Mouse (Mus musculus) liver, embryonic 12.5 days (tissue): ENCODE measurements around the gene Ninj2. TPM values are rescaled to one million over a fixed set of nuclear protein-coding genes. Genes with fewer than 3 reads are reported as not detected.

Experiments
- ATAC-seq: fragments of 200-750 bp; cut with Nextera tagmentation; 2 replicates; pipeline ENCODE4 v1.8.0; 2017; ENCODE audit warnings: moderate number of reproducible peaks, mild to moderate bottlenecking, moderate library complexity
- H3K27ac ChIP-seq: fragments of 300-500 bp; sonication (generic); 2 replicates; pipeline ENCODE4 v1.5.1; 2016; ENCODE audit warnings: mild to moderate bottlenecking
- H3K27me3 ChIP-seq: fragments of 300-500 bp; sonication (generic); replicated peaks from 2 replicates; pipeline ENCODE4 v1.6.1; 2016; ENCODE audit warnings: mild to moderate bottlenecking, moderate library complexity
- H3K36me3 ChIP-seq: fragments of 300-500 bp; sonication (generic); 2 replicates; pipeline ENCODE4 v1.6.1; 2016; ENCODE audit warnings: mild to moderate bottlenecking, moderate library complexity
- H3K4me1 ChIP-seq: fragments of 300-500 bp; sonication (generic); 2 replicates; pipeline ENCODE4 v1.6.1; 2016
- H3K4me2 ChIP-seq: fragments of 300-500 bp; sonication (generic); 2 replicates; pipeline ENCODE4 v1.6.1; 2016; ENCODE audit warnings: mild to moderate bottlenecking, moderate library complexity
- H3K4me3 ChIP-seq: fragments of 300-500 bp; sonication (generic); 2 replicates; pipeline ENCODE4 v1.5.1; 2016; ENCODE audit warnings: mild to moderate bottlenecking, moderate library complexity
- H3K9ac ChIP-seq: fragments of 300-500 bp; sonication (generic); 2 replicates; pipeline ENCODE4 v1.6.1; 2016; ENCODE audit warnings: mild to moderate bottlenecking, moderate library complexity
- H3K9me3 ChIP-seq: fragments of 300-500 bp; sonication (generic); replicated peaks from 2 replicates; pipeline ENCODE4 v1.6.1; 2016; ENCODE audit warnings: mild to moderate bottlenecking, moderate library complexity
- WGBS: fragments of 180-500 bp; shearing (Covaris S2); methylation state at CpG from one replicate; pipeline ENCODE4 v1.1.7; 2016; ENCODE audit not compliant: insufficient replicate concordance; 5-methylcytosine and 5-hydroxymethylcytosine counted together
- polyA plus RNA-seq: library from polyadenylated mRNA; unstranded; fragments of >200 nt; fragmentation: Nextera tagmentation; extraction: Ambion mirVana; gene quantifications from 2 replicates; pipeline ENCODE4 v1.2.1, GENCODE M21; 2016

Ninj2 gene
- polyA plus RNA-seq, 1 experiment from 2014 or later, result not detected

- Histone ChIP-seq H3K27me3 (peaks cover 6% of the 10 kb centered on the region; the same call in 1 of the 2 replicates), H3K9me3 (no peaks in the 10 kb centered on the region), H3K36me3 (no peaks in the 10 kb centered on the region), H3K4me2 (no peak overlapping the region), H3K27ac (no peak overlapping the region), H3K9ac (no peak overlapping the region), H3K4me3 (no peak overlapping the region), H3K4me1 (peaks cover 12% of the 10 kb centered on the region)
- no peak for ATAC-seq
- WGBS, result 70% methylated on average over 4 of the region's 4 CpGs
Measured at GRCm38 (mm10) chr6:120164765-120165164, 71.6 kb downstream of the Ninj2 start.

- WGBS, result 37% methylated on average over 4 of the region's 4 CpGs
- Histone ChIP-seq H3K27me3 (peaks cover 10% of the 10 kb centered on the region; the same call in 1 of the 2 replicates), H3K4me3 (no peak overlapping the region), H3K27ac (no peak overlapping the region), H3K36me3 (no peaks in the 10 kb centered on the region), H3K9ac (no peak overlapping the region), H3K4me1 (peaks cover 16% of the 10 kb centered on the region), H3K9me3 (no peaks in the 10 kb centered on the region), H3K4me2 (no peak overlapping the region)
- ATAC-seq, result peak; percentile 42; the same call in 1 of the 2 replicates
Measured at GRCm38 (mm10) chr6:120167574-120167973, 74.4 kb downstream of the Ninj2 start.

- H3K27me3 ChIP-seq, result 0 out of 2 replicates have a peak, but pooled peaks cover 4% of the 10 kb centered on the region
- no peak overlapping the region for H3K9ac ChIP-seq
- peak overlapping the region; percentile 58 for H3K27ac ChIP-seq
- H3K36me3 ChIP-seq, result no peaks in the 10 kb centered on the region
- no peaks in the 10 kb centered on the region for H3K9me3 ChIP-seq
- WGBS, result 78% methylated on average over 8 of the region's 8 CpGs
- H3K4me3 ChIP-seq, result no peak overlapping the region
- H3K4me1 ChIP-seq, result peaks cover 56% of the 10 kb centered on the region
- H3K4me2 ChIP-seq, result no peak overlapping the region
- no peak for ATAC-seq
Measured at GRCm38 (mm10) chr6:120172294-120173017, 79.3 kb downstream of the Ninj2 start.

GRCm38 (mm10) chr6:120174028-120174601 lies 81.0 kb downstream of the Ninj2 start:
- Histone ChIP-seq H3K36me3 (no peaks in the 10 kb centered on the region), H3K4me1 (peaks cover 66% of the 10 kb centered on the region), H3K27me3 (0 out of 2 replicates have a peak, but pooled peaks cover 4% of the 10 kb centered on the region), H3K27ac (peak overlapping the region; percentile 99), H3K9ac (peak overlapping the region; percentile 71), H3K4me2 (peak overlapping the region; percentile 68), H3K9me3 (no peaks in the 10 kb centered on the region), H3K4me3 (peak overlapping the region; percentile 47)
- WGBS, result 37% methylated on average over 6 of the region's 6 CpGs
- ATAC-seq, result peak; percentile 34

- no peaks in the 10 kb centered on the region for H3K36me3 ChIP-seq
- ATAC-seq, result peak; percentile 99
- H3K27ac ChIP-seq, result peak overlapping the region; percentile 99
- 15% methylated on average over 7 of the region's 7 CpGs for WGBS
- peak overlapping the region; percentile 71 for H3K9ac ChIP-seq
- peak overlapping the region; percentile 47 for H3K4me3 ChIP-seq
- peaks cover 71% of the 10 kb centered on the region for H3K4me1 ChIP-seq
- H3K4me2 ChIP-seq, result peak overlapping the region; percentile 68
- 0 out of 2 replicates have a peak, but pooled peaks cover 4% of the 10 kb centered on the region for H3K27me3 ChIP-seq
- no peaks in the 10 kb centered on the region for H3K9me3 ChIP-seq
Measured at GRCm38 (mm10) chr6:120174602-120175115, 81.5 kb downstream of the Ninj2 start.

- Histone ChIP-seq H3K4me2 (peak overlapping the region; percentile 68), H3K9me3 (no peaks in the 10 kb centered on the region), H3K9ac (peak overlapping the region; percentile 71), H3K4me1 (peaks cover 81% of the 10 kb centered on the region), H3K27me3 (0 out of 2 replicates have a peak, but pooled peaks cover 4% of the 10 kb centered on the region), H3K36me3 (no peaks in the 10 kb centered on the region), H3K27ac (peak overlapping the region; percentile 99), H3K4me3 (peak overlapping the region; percentile 47)
- no peak for ATAC-seq
- 88% methylated on average over 4 of the region's 4 CpGs for WGBS
Measured at GRCm38 (mm10) chr6:120175650-120176049, 82.5 kb downstream of the Ninj2 start.

GRCm38 (mm10) chr6:120179044-120179755 lies 86.0 kb downstream of the Ninj2 start:
- Histone ChIP-seq H3K36me3 (no peaks in the 10 kb centered on the region), H3K4me3 (no peak overlapping the region), H3K27ac (peak overlapping the region; percentile 86), H3K27me3 (no peaks in the 10 kb centered on the region), H3K4me2 (peak overlapping the region; percentile 30), H3K4me1 (peaks cover 63% of the 10 kb centered on the region), H3K9me3 (no peaks in the 10 kb centered on the region), H3K9ac (peak overlapping the region; percentile 46)
- ATAC-seq, result peak; percentile 31
- 62% methylated on average over 6 of the region's 6 CpGs for WGBS

GRCm38 (mm10) chr6:120179756-120180206 lies 86.6 kb downstream of the Ninj2 start:
- H3K9ac ChIP-seq, result peak overlapping the region; percentile 46

GRCm38 (mm10) chr6:120180492-120180891 lies 87.3 kb downstream of the Ninj2 start:
- peak overlapping the region; percentile 86 for H3K27ac ChIP-seq
- H3K36me3 ChIP-seq, result no peaks in the 10 kb centered on the region
- no peak for ATAC-seq
- WGBS, result 77% methylated on average over 4 of the region's 4 CpGs
- no peak overlapping the region for H3K9ac ChIP-seq
- peaks cover 56% of the 10 kb centered on the region for H3K4me1 ChIP-seq
- no peak overlapping the region for H3K4me3 ChIP-seq
- no peak overlapping the region for H3K4me2 ChIP-seq
- no peaks in the 10 kb centered on the region for H3K27me3 ChIP-seq
- H3K9me3 ChIP-seq, result no peaks in the 10 kb centered on the region

More at GRCm38 (mm10) chr6:120179756-120180206, 86.6 kb downstream of the Ninj2 start:
- H3K27me3 ChIP-seq, result no peaks in the 10 kb centered on the region
- ATAC-seq, result no peak
- H3K4me2 ChIP-seq, result peak overlapping the region; percentile 30
- no peaks in the 10 kb centered on the region for H3K9me3 ChIP-seq
- H3K4me1 ChIP-seq, result peaks cover 57% of the 10 kb centered on the region
- no peak overlapping the region for H3K4me3 ChIP-seq
- peak overlapping the region; percentile 86 for H3K27ac ChIP-seq
- H3K36me3 ChIP-seq, result no peaks in the 10 kb centered on the region
- WGBS, result 54% methylated on average over 8 of the region's 8 CpGs

- H3K36me3 ChIP-seq, result no peaks in the 10 kb centered on the region
- no peak overlapping the region for H3K9ac ChIP-seq
Measured at GRCm38 (mm10) chr6:120182160-120182559, 89.0 kb downstream of the Ninj2 start.

GRCm38 (mm10) chr6:120183771-120184170 lies 90.6 kb downstream of the Ninj2 start:
- no peak overlapping the region for H3K4me2 ChIP-seq
- peaks cover 57% of the 10 kb centered on the region for H3K4me1 ChIP-seq
- no peak overlapping the region; the same call in 1 of the 2 replicates for H3K27ac ChIP-seq
- H3K9ac ChIP-seq, result no peak overlapping the region
- 85% methylated on average over 4 of the region's 4 CpGs for WGBS
- no peaks in the 10 kb centered on the region for H3K9me3 ChIP-seq
- peaks cover 11% of the 10 kb centered on the region; the same call in 1 of the 2 replicates for H3K27me3 ChIP-seq
- ATAC-seq, result no peak
- no peak overlapping the region for H3K4me3 ChIP-seq
- H3K36me3 ChIP-seq, result no peaks in the 10 kb centered on the region

More at GRCm38 (mm10) chr6:120182160-120182559, 89.0 kb downstream of the Ninj2 start:
- Histone ChIP-seq H3K4me3 (no peak overlapping the region), H3K4me2 (no peak overlapping the region), H3K27ac (no peak overlapping the region), H3K9me3 (no peaks in the 10 kb centered on the region), H3K27me3 (no peaks in the 10 kb centered on the region; the same call in 1 of the 2 replicates), H3K4me1 (peaks cover 55% of the 10 kb centered on the region)
- no peak for ATAC-seq
- WGBS, result 86% methylated on average over 5 of the region's 5 CpGs
